Comparison of ENCODE assay signal across 9 mouse cellular contexts in the genomic region with DNA sequence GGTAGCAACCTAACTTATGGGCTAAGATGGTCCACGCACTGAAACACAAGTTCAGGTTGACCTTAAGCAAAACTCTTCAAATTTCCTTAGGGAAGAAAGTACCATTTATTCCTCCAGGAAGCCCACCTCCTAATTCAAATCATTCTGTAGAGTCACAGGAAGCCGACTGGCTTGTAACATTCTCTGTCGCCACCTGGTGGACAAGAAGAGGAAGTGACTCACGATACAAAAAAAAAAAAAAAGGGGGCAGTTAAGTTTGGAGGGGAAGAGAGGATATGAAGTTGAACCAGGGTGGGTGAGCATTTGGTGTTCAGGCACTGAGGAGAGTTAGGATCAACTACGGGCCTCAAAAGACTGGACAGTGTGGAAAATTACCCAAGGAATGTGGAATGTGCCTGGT. TPM values are rescaled to one million over a fixed set of nuclear protein-coding genes. Genes with fewer than 3 reads are reported as not detected.
DNase-seq lines count a peak whose midpoint lies in the region; ATAC-seq and TF ChIP-seq lines count a peak whose summit lies in the region.
"Had no signal": no experiment of that assay in that cellular context is flagged by ENCODE, and none has a peak within 500 bp of the region (broad histone marks: within the 10 kb centered on the region; RNA-seq: fewer than 3 reads in every experiment).

No protein-coding gene starts in this region.

- H3K4me3 ChIP-seq in heart, embryonic 10.5 days, result no peak overlapping the region
- no peak overlapping the region for H3K4me3 ChIP-seq in midbrain, embryonic 14.5 days (replicated peaks; ENCODE audit: low read depth, low read length)
- no peak overlapping the region for H3K4me3 ChIP-seq in midbrain, embryonic 10.5 days
- no peak overlapping the region for H3K4me3 ChIP-seq in cortical plate, adult 2 months (ENCODE audit: insufficient read depth, low read length)
- H3K4me3 ChIP-seq: myocyte had no signal

- no peak overlapping the region for H3K27ac ChIP-seq in heart, embryonic 10.5 days
- H3K27ac ChIP-seq in midbrain, embryonic 14.5 days (replicated peaks; ENCODE audit: low read depth, low read length), result no peak overlapping the region
- H3K27ac ChIP-seq in midbrain, embryonic 10.5 days (replicated peaks), result no peak overlapping the region
- H3K27ac ChIP-seq in cortical plate, adult 2 months (ENCODE audit: insufficient read depth, low read length), result no peak overlapping the region

- peak; percentile 55; the same call in 1 of the 2 replicates for TF ChIP-seq CTCF in cortical plate, adult 2 months (IDR thresholded peaks at IDR 0.05; ENCODE audit: extremely low read depth, insufficient read depth, low read length)

- no peak overlapping the region for H3K9ac ChIP-seq in midbrain, embryonic 14.5 days (replicated peaks; ENCODE audit: low read length)

- no peaks in the 10 kb centered on the region for H3K9me3 ChIP-seq in heart, embryonic 10.5 days
- no peaks in the 10 kb centered on the region for H3K9me3 ChIP-seq in midbrain, embryonic 14.5 days (ENCODE audit: control insufficient read depth, low read length)
- no peaks in the 10 kb centered on the region for H3K9me3 ChIP-seq in midbrain, embryonic 10.5 days (replicated peaks)

- no peak for ATAC-seq in midbrain, embryonic 14.5 days (ENCODE audit: low FRiP score, low TSS enrichment)

- H3K4me1 ChIP-seq in heart, embryonic 10.5 days, result no peaks in the 10 kb centered on the region
- H3K4me1 ChIP-seq in midbrain, embryonic 14.5 days (ENCODE audit: control insufficient read depth, insufficient read depth, low read length), result no peaks in the 10 kb centered on the region
- no peaks in the 10 kb centered on the region for H3K4me1 ChIP-seq in midbrain, embryonic 10.5 days
- no peaks in the 10 kb centered on the region for H3K4me1 ChIP-seq in cortical plate, adult 2 months (ENCODE audit: control insufficient read depth, insufficient read depth, low read length)

- DNase-seq in heart, adult 18-20 months, result peak; percentile 2 to 39
- no peak for DNase-seq in heart, embryonic 10.5 days (ENCODE audit: low spot score)
- DNase-seq in midbrain, embryonic 14.5 days, result peak; percentile 67
- DNase-seq in midbrain, embryonic 10.5 days (ENCODE audit: low spot score), result no peak
- DNase-seq in retina, adult 2 months (ENCODE audit: low read depth, low spot score), result peak; percentile 28
- DNase-seq in gastrocnemius, postnatal 14 days, result no peak
- no peak for DNase-seq in cerebellum, adult 9-11 months

- no peak for TF ChIP-seq POLR2A in cortical plate, adult 2 months (IDR thresholded peaks at IDR 0.05; ENCODE audit: extremely low read depth, insufficient read depth, low read length)

- no peaks in the 10 kb centered on the region for H3K27me3 ChIP-seq in heart, embryonic 10.5 days (ENCODE audit: insufficient read depth, poor library complexity, severe bottlenecking)
- no peaks in the 10 kb centered on the region for H3K27me3 ChIP-seq in midbrain, embryonic 14.5 days (ENCODE audit: control insufficient read depth, insufficient read depth, low read length)
- no peaks in the 10 kb centered on the region for H3K27me3 ChIP-seq in midbrain, embryonic 10.5 days (ENCODE audit: low read depth, poor library complexity, severe bottlenecking)

- no peaks in the 10 kb centered on the region for H3K36me3 ChIP-seq in heart, embryonic 10.5 days
- no peaks in the 10 kb centered on the region for H3K36me3 ChIP-seq in midbrain, embryonic 14.5 days (ENCODE audit: control insufficient read depth, insufficient read depth, low read length)
- H3K36me3 ChIP-seq in midbrain, embryonic 10.5 days, result no peaks in the 10 kb centered on the region

- no peak overlapping the region for H3K4me2 ChIP-seq in midbrain, embryonic 14.5 days (ENCODE audit: low read length)

- WGBS in heart, embryonic 10.5 days, result 14% methylated on average over 5 of the region's 5 CpGs
- WGBS in midbrain, embryonic 14.5 days, result 20% methylated on average over 5 of the region's 5 CpGs
- 16% methylated on average over 5 of the region's 5 CpGs for WGBS in midbrain, embryonic 10.5 days

- intact Hi-C loops in gastrocnemius, postnatal 14 days (cut with DNase I; ENCODE audit: low total_unique reads), result loop anchor here (5.0 kb wide), 1 partner anchor 409 kb away; no protein-coding TSS in a partner anchor

RNA-seq across cellular contexts. Expression of gene Enox2, which starts 18.6 kb away (rescaled TPM):
- 1 to 10 TPM; 6.1 to 9.2 TPM for total RNA-seq in heart, adult 18-20 months (2021)
- 5.7 and 6.7 TPM in 2 replicates for polyA plus RNA-seq in heart, embryonic 10.5 days (2016; fragmentation: Nextera tagmentation; extraction: Ambion mirVana)
- polyA plus RNA-seq in midbrain, embryonic 14.5 days (2014; fragmentation: Nextera tagmentation; extraction: Ambion mirVana), result 6.3 and 7.9 TPM in 2 replicates
- polyA plus RNA-seq in midbrain, embryonic 10.5 days (2016; fragmentation: Nextera tagmentation; extraction: Ambion mirVana), result 8.2 and 9.8 TPM in 2 replicates
- 7.1 and 7.2 TPM in 2 replicates for polyA plus RNA-seq in cortical plate, adult 2 months (2012; rRNA removed)
- total RNA-seq in gastrocnemius, postnatal 14 days (2021), result 10 to 100 TPM; 11.4 to 13.5 TPM

Comparison
In these comparisons a context has a peak if more than half of its experiments do, and no peak if none do; other contexts are left out.
1. DNase-seq: peak in heart, adult 18-20 months (2 of 2), midbrain, embryonic 14.5 days (single experiment) and retina, adult 2 months (single experiment); none in heart, embryonic 10.5 days (single experiment), midbrain, embryonic 10.5 days (single experiment), gastrocnemius, postnatal 14 days (single experiment) and cerebellum, adult 9-11 months (single experiment).